Mouse (Mus musculus): ENCODE data around the gene Tek.

Gene Tek

DNA sequence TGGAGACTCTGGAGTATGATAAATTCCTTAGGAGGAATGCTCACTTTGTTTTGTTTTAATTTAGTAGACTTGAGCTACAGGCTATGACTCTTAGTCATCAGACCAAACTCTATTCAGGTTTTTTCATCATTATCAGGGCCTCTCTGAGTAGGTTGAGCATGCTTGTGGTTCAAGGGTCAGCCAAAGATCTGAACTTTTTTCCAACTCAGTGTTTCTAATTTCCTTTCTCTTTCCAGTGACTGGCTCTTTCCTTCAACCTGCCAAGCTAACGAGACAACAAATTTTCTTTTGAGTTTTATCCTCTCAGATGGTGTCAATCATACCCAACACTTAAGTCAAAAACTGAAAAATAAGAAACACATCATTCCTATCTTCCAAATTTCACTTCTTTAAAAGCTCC, 71.5 kb downstream of the Tek start:
- no peak for DNase-seq (ENCODE audit: low spot score in 2 of 2)

DNA sequence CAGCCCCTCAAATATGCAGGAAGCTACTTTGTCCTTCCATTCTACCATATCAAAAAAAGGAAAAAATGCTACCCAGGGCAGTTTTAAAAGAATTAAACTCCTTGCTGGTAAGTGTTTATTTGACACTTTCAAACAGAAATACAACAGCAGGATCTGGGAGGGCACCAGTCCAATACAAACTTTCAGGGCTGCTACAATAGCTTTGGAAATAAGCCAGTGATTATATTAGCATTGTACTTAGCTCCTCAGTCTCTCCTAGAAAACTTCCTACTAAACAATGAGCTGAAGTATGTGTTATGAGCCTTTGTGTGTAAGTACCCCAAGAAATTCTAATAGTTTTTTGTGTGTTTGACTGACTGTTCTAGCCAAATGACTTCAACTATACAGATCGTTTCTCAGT, 87.8 kb downstream of the Tek start:
- no peak for DNase-seq (ENCODE audit: low spot score in 2 of 2)

DNA sequence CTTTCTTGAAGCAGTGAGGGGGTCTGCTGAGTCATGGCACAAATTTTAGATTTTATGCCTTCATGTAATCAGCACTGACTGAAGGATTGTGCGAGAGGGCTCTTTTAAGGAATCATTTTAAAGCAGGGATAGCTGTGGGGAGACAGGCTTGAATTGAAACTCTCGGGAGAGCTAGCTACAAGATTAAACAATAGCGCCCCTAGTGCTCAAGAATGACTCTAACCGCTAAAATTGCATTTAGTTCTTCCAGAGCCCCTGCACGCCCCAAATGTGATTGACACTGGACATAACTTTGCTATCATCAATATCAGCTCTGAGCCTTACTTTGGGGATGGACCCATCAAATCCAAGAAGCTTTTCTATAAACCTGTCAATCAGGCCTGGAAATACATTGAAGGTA, 88.3 kb downstream of the Tek start:
- no peak for DNase-seq (ENCODE audit: low spot score in 2 of 2)

DNA sequence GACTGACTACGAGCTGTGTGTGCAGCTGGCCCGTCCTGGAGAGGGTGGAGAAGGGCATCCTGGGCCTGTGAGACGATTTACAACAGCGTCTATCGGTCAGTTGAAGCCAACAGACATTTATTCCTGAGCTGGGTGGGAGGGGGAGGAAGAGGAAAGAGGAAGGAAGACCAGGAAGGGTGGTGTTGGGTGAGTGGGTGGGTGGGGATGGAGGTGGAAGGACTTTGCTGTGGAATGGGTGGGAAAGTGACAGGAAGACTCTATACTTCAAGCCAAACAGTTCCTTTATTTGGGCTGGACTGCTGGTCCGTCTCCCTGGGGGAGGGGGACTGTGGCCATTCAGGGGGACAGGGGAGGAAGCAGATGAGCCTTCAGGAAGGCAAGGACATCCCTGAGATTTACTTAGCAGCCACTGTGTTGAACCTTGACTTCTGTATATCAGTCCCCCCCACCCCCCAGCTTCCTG, 90.9 kb downstream of the Tek start:
- no peak for DNase-seq (ENCODE audit: low spot score in 2 of 2)

DNA sequence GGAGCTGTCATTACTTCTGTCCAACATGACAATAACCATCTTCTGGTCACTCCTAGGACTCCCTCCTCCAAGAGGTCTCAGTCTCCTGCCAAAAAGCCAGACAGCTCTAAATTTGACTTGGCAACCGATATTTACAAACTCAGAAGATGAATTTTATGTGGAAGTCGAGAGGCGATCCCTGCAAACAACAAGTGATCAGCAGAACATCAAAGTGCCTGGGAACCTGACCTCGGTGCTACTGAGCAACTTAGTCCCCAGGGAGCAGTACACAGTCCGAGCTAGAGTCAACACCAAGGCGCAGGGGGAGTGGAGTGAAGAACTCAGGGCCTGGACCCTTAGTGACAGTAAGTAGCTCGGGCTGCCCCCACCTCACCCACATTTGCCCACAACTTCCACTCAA, 98.0 kb downstream of the Tek start:
- no peak for DNase-seq (ENCODE audit: low spot score in 2 of 2)

DNA sequence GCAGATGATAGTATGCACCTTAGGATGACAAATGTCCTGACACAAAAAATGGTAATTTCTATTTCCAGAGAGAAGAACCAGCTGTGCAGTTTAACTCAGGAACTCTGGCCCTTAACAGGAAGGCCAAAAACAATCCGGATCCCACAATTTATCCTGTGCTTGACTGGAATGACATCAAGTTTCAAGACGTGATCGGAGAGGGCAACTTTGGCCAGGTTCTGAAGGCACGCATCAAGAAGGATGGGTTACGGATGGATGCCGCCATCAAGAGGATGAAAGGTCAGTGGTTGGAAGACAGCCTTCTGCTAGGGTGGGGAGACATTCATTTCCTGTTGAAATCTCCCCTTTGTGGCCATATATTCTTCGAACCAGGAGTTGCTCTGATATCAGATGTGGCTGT, 114.2 kb downstream of the Tek start:
- DNase-seq (ENCODE audit: low spot score in 2 of 2) = no peak

DNA sequence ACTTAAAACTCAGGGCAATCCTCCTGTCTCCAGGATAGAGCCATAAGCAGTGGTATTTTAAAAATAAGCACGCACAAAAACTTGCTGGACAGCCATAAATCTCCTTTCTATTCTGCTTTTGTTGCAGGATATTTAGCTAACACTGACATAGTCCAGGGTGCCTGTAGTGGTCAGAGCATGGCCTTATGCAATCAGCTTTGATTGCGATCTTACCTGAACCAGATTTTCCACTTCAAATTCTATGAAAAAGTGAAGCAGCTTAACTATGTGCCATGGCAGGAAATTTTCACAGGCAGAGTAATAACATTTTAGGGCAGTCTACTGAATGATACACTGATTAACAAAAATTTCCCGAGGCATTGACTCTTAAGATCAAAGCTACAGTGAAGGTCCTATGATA, 115.2 kb downstream of the Tek start:
- no peak for DNase-seq (ENCODE audit: low spot score in 2 of 2)

DNA sequence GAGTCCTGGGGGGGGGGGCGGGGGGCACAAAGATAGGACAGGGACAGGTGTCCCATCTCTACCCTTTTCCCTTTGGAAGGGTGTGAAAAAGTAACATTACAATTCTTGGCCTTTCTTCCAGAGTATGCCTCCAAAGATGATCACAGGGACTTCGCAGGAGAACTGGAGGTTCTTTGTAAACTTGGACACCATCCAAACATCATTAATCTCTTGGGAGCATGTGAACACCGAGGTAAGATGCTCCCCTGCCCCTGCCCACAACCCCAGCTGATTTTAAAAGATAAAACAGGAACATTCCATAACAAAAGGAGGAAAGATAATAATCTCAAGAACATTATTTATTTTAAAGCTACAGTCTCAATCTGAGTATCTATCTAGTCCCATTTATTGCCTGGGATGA, 116.1 kb downstream of the Tek start:
- DNase-seq (ENCODE audit: low spot score in 2 of 2) = no peak

DNA sequence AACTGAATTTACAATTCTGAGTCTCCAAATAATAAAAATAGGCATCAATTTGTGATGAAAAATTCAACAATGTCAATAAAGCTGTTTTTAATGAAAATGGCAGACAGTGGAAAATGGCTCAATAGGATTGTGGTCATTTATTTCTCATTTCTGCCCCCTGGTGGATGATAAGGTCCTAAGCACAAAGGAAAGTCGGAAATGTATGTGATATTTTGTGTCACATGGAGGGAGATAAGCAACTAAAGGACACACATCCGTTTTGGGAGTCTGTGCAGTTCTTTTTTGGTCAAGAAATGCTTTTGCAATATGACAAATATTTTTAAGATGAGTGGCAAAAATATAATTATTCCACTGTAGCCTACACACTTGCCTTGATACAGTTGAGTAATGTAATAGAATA, 161.7 kb downstream of the Tek start:
- DNase-seq (ENCODE audit: low spot score in 2 of 2) = peak in 1 of 2 experiments; percentile 9

DNA sequence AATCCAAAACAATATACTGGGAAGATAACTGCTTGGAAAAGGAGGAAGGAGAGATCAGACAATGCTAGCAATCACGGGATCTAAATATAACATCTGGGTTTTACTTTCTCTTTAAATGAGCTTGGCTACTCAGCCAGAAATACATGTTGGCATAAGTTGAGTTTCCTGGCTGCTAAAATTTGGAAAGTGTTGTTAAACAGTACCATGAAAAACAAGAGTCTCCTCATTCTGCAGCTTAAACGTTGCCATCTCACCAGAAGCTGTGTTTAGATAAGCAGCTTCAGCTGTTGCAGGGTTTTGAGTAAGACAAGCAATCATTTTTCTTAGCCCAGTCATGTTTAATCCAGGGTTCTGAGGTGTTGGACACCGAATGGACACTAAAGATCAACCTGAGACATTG, 162.7 kb downstream of the Tek start:
- DNase-seq (ENCODE audit: low spot score in 2 of 2) = peak in 1 of 2 experiments; percentile 6

All from frontal cortex, postnatal 36 days (tissue).